Mouse (Mus musculus) mature B cell (primary cell): ENCODE data around the gene Usp37.

Source experiments
- in situ Hi-C: fragments of 300-500 bp; cut with MboI; formaldehyde crosslinking; loops from 2 replicates; pipeline ENCODE4 v1.14.3; 2019

Usp37 gene

DNA sequence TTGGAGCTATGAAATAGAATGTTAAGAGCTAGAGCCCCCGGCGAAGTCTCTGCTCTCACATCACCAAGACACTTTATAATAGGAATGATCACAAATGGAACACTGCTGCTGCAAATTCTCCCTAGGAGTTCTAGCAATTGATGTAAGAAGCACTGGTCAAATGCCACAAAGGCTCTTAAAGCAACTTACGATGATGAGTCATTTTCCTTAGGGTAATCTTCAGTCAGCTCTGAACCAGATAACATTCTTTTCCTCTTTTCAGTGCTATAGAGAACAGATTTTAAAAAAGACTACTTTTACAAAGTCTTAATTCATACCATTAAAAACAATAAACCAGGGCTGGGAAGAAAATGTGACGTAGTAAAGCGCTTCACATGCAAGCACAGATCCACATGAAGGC, 58.3 kb downstream of the Usp37 start:
- in situ Hi-C loops, result no loop called here

GRCm38 (mm10) chr1:74460273-74460672, 83.8 kb downstream of the Usp37 start:
- in situ Hi-C loops, result no loop called here

DNA sequence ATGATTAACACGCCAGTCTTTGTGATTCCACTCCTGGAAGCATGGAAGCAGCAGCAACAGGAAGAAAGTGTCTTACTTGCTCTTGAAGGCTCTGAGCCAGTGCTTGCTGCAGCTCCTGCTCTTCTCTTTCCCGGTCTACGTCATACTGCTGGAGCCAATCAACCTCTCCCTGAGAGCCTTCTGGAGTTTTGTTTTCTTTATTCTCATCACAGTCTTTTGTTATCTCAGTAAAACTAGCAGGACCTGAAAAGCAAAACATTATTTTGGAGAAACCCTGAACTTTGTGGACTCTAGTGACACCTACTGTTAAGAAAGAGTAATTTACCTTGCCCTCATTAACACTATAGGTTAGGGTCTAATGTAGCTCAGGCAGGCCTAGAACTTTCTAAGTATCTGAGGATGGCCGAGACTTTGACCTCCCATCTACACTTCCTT, 91.5 kb downstream of the Usp37 start:
- in situ Hi-C loops, result loop anchor here (10.0 kb wide), 1 partner anchor 158 kb away; no protein-coding TSS in a partner anchor

DNA sequence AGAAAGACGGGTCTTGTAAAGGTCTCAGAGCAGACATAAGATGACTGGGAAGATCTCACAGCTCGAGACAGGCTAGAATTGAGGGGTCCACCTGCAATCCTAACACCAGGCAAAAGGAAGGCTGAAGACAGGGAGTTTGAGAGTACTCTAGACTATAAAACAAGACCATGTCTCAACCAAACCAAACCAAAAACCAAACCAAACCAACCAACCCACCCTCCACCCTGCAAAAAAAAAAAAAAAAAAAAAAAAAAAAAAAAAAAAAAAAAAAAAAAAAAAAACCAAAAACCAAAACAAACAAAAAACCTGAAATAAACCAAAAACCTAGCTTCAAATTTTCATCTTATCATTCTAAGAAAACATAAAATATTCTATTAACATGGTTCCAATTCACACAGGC, 99.5 kb downstream of the Usp37 start:
- in situ Hi-C loops, result no loop called here

DNA sequence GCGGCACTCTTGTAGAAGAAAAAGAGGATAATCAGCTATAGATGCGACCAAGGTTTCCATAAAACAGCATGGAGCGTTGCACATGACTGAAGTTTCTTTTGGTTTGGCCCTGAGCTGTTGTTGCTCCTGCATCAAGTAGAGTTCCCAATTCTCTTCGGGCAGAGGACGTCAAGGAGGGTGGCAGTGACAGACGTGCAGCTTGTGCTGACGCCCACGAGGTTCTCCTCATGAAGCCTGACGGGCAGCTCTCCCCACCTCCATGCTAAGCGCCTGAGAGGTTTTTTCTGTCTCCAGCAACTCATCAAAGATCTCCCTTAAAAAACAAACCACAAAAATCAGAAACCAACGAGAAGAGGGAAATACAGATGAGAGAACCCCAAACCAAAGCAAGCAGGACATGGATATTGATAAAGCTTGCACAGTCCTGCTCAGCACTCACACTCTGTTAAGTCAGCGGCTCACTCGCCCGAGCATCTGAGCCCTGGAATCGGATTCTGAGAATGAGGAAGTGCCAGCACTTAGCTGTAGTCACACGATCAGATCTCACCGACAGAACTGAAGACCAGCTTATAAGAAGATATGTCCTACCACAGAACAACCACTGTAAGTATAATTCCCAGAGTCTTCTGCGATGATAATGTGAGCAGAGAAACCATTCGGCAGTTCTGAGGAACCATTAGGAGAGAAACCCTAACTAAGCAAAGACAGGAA, 104.8 kb downstream of the Usp37 start:
- in situ Hi-C loops, result no loop called here

DNA sequence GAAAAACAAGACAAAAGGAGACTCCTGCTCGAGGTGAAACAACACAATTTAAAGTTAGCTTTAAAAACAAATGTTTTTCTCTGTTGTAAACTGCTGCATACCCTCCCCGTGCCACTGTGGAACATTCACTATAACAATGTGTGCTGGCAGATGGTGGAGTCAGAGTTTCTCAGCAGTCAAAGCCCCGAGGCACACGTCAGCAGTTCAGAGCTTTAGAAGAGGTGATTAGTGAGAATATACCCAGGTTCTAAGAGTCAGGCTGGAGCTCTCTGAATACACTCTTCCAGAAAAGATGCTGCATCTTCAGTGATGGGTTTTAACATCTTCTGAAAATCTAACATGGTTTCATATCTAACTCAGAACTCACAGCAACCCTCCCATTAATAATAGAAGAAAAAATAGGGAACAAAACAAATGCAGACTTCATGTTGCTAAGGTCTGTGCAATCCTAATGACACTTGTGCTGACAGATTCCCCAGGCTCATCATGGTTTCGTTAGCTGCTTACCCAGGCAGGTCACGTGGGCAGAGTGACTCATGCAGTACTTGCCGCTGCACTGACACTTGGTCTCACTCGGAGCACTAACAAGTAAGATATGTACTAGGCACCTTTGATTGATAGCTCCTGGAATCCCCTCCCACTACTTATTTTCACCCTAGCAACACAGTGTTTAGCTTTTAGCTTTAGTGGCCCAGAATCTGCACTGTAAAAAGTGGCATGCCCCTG, 106.2 kb downstream of the Usp37 start:
- in situ Hi-C loops, result no loop called here

GRCm38 (mm10) chr1:74435563-74435962, 108.5 kb downstream of the Usp37 start:
- in situ Hi-C loops, result no loop called here

DNA sequence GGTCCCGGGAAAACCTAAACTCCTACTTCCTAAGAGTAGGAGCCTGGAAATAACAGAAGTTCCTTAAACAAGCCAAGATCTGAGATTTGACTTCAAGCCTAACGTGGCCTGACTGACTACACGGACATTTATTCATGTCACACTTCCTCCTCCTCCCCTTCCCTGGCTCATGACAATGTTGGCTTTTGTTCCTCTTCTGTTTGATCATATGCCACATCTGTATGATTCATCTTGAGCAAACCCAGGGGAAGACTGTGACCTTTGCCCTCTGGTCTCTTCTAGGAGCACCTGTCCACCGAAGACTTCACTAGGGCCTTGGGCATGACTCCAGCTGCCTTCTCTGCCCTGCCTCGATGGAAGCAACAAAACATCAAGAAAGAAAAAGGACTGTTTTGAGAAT, 109.5 kb downstream of the Usp37 start:
- in situ Hi-C loops, result no loop called here

DNA sequence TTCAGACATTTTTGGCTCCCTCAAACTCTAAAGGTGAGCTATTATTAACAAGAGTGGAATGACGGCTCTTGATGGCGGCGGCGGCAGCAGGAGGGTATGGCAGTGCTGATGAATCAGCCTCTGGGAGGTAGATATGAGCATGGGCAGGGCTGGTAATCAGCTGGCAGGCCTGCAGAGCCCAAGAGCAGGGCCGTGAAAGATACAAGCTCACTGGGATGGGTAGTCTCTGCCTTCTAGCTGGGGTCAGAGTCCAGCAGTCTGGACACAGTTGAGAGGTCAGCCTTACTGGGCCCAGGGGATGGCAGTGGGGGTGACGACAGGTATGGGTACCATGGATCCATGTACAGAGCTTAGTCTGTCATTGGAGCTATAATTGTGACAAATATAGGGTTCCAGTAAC, 110.9 kb downstream of the Usp37 start:
- in situ Hi-C loops, result no loop called here

DNA sequence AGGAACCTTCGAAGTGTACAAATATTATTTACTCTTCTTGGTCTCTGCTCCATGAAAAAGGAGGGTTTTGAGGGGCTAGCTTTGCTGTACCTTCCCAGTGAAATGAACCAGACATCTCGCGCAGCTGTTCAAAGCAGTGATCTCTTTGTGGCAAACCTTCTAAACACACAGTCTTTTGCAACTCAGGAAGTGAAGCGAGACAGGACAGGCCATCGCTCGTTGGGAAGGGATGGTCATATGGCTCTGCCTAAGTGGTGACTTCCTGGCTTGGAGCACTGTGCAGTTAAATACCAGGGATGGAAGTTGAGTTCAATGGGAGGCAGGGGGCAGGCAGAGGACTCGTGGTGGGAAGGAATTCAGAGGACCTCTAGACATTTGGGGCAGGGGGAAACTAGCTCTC, 118.2 kb downstream of the Usp37 start:
- in situ Hi-C loops, result no loop called here

GRCm38 (mm10) chr1:74423147-74423546, 120.9 kb downstream of the Usp37 start:
- in situ Hi-C loops, result no loop called here

- in situ Hi-C loops, result no loop called here
Observed at GRCm38 (mm10) chr1:74419440-74419794, 124.7 kb downstream of the Usp37 start.

DNA sequence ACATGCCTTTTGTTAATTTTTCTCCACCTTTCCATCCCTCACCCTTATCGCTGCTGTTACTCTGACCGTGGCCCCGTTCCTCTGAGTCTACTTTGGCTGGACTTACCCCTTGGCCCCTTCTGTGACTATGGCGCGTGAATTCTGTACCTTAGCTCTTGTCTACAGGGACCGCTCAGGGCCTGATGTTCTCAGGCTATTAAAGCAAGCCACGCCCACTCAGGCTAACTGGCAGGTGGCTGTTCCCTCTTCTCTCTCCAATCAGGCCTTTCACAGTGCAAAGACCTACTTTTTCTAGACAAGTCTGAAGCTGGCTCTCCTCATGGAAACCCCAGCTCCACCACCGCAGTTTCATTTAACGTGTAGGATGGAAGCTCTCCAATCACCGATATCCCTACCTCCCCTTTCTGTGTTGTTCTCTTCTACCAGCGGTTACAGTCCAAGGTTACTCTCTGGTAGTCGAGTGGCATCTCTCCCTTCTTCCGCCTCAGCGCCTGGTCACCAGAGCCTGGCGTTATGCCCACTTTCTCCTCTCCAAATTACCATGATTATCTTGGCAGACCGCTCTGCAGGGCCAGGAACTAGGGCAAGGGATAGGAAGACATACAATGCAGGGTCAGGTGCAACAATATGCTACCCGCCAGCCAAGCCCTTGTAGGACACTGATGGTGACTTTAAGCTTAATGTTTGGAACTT, 125.2 kb downstream of the Usp37 start:
- in situ Hi-C loops, result no loop called here

- in situ Hi-C loops, result no loop called here
Observed at GRCm38 (mm10) chr1:74415143-74415542, 128.9 kb downstream of the Usp37 start.

- in situ Hi-C loops, result no loop called here
Observed at GRCm38 (mm10) chr1:74412711-74413110, 131.4 kb downstream of the Usp37 start.

DNA sequence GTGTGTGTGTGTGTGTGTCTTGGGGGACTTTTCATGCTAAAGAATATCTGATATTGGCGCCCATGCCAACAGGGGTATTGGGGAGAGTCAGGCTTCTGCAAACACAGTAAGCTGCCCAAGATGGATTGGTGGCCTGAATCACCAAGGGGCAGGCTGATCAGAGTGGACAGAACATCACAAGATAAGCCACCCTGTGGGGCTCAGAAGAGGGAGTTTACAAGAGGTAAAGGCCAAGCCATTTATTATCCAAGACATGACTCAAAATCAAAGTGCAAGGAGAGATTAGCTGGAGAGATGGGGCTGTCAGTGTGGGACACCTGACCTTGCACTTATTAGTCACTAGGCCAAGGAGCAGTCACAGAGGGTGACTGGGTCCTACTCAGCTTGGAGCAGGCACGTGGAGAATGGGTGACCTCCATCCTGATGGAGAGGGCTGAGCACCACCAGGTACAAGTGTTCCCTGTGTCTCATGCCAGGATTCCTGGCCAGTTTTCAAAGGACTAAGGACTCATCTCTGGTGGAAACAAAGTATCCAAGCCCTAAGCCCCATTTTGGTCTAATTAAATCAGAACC, 132.2 kb downstream of the Usp37 start:
- in situ Hi-C loops, result no loop called here

- in situ Hi-C loops, result no loop called here
Observed at GRCm38 (mm10) chr1:74408589-74409504, 135.2 kb downstream of the Usp37 start, which contains the start of gene Vil1. TSS of gene Vil1 (plus strand) at chr1:74409376.

DNA sequence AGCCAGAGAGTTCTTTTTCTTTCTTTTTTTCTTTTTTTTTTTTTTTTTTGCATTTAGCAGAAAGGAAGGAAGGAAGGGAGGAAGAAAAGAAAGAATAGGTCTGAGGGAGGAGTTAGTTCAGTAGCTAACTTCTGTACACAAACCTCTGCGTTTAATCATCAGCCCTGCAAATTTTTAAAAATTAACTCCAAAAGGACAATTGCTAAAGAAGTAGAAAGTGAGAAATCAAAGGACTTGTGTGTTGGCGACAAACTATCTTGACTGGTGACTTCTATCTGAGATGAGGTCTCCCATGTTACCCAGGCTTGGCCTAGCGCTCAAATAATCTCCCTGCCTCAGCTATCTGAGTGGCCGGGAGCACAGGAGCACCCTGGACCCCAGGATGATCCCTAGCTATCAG, 139.9 kb downstream of the Usp37 start:
- in situ Hi-C loops, result no loop called here

- in situ Hi-C loops, result no loop called here
Observed at GRCm38 (mm10) chr1:74401015-74401702, 142.9 kb downstream of the Usp37 start.

- in situ Hi-C loops, result no loop called here
Observed at GRCm38 (mm10) chr1:74400531-74400930, 143.6 kb downstream of the Usp37 start.
